8 mouse cellular contexts compared by ENCODE assay signal in the genomic region with DNA sequence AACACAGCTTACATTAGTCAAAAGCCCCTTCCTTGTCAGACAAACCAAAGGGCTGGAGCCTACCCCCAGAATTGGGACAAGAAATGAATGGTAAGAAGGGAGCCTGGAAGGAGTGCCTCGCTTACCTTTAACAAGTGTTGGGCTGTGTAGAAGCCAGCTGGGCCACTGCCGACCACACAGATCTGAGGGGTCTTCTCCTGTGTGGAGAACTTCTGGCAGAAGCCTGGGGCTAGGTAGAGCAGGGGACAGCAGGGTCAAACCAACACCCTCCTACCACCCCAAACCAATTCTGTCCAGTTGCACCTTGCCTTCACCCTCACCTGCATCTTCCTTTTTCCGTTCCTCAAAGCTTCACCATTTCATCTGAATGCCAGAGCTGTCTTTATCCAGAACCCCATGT. TPM values are rescaled to one million over a fixed set of nuclear protein-coding genes. Genes with fewer than 3 reads are reported as not detected.
DNase-seq lines count a peak whose midpoint lies in the region; ATAC-seq lines count a peak whose summit lies in the region.

No protein-coding gene starts in this region.

- H3K27ac ChIP-seq in liver, embryonic 11.5 days (ENCODE audit: low read depth, low read length) = no peak overlapping the region; the same call in 1 of the 2 replicates
- peak overlapping the region; percentile 93 for H3K27ac ChIP-seq in forebrain, embryonic 10.5 days
- no peak overlapping the region for H3K27ac ChIP-seq in limb, embryonic 11.5 days (replicated peaks; ENCODE audit: low read depth, low read length)
- H3K27ac ChIP-seq in neural tube, embryonic 15.5 days (replicated peaks) = peak overlapping the region; percentile 89

- H3K36me3 ChIP-seq in liver, embryonic 11.5 days (ENCODE audit: control insufficient read depth, insufficient read depth, low read length) = no peaks in the 10 kb centered on the region
- H3K36me3 ChIP-seq in forebrain, embryonic 10.5 days (replicated peaks) = peaks cover 3% of the 10 kb centered on the region; the same call in 1 of the 2 replicates
- H3K36me3 ChIP-seq in limb, embryonic 11.5 days (ENCODE audit: control insufficient read depth, insufficient read depth, low read length) = no peaks in the 10 kb centered on the region
- H3K36me3 ChIP-seq in neural tube, embryonic 15.5 days = 0 out of 2 replicates have a peak, but pooled peaks cover 5% of the 10 kb centered on the region

- H3K9me3 ChIP-seq in liver, embryonic 11.5 days (ENCODE audit: control insufficient read depth, low read length) = no peaks in the 10 kb centered on the region
- no peaks in the 10 kb centered on the region for H3K9me3 ChIP-seq in forebrain, embryonic 10.5 days
- H3K9me3 ChIP-seq in limb, embryonic 11.5 days (ENCODE audit: control insufficient read depth, low read length) = no peaks in the 10 kb centered on the region
- no peaks in the 10 kb centered on the region for H3K9me3 ChIP-seq in neural tube, embryonic 15.5 days (replicated peaks)

- 37% methylated on average over 3 of the region's 3 CpGs for WGBS in liver, embryonic 11.5 days
- WGBS in forebrain, embryonic 10.5 days = 55% methylated on average over 3 of the region's 3 CpGs
- WGBS in limb, embryonic 11.5 days = 51% methylated on average over 3 of the region's 3 CpGs
- 57% methylated on average over 3 of the region's 3 CpGs for WGBS in neural tube, embryonic 15.5 days

- no peaks in the 10 kb centered on the region for H3K27me3 ChIP-seq in liver, embryonic 11.5 days (replicated peaks; ENCODE audit: control insufficient read depth, insufficient read depth, low read length)
- H3K27me3 ChIP-seq in forebrain, embryonic 10.5 days (ENCODE audit: poor library complexity, severe bottlenecking) = no peaks in the 10 kb centered on the region
- H3K27me3 ChIP-seq in limb, embryonic 11.5 days (ENCODE audit: control insufficient read depth, insufficient read depth, low read length) = no peaks in the 10 kb centered on the region
- no peaks in the 10 kb centered on the region for H3K27me3 ChIP-seq in neural tube, embryonic 15.5 days (replicated peaks)

- DNase-seq in liver, embryonic 11.5 days (ENCODE audit: low spot score) = no peak
- DNase-seq in liver = no peak
- no peak for DNase-seq in forebrain, embryonic 10.5 days (ENCODE audit: extremely low spot score, low spot score)
- no peak for DNase-seq in limb, embryonic 11.5 days (ENCODE audit: low spot score)
- DNase-seq in adrenal gland, adult (ENCODE audit: inconsistent age in 2 of 2, low spot score in 1 of 2) = no peak
- DNase-seq in kidney, postnatal 25 days = no peak

- peak overlapping the region; percentile 74 for H3K4me3 ChIP-seq in liver, embryonic 11.5 days (ENCODE audit: low read depth, low read length)
- H3K4me3 ChIP-seq in forebrain, embryonic 10.5 days = peak overlapping the region; percentile 82
- peak overlapping the region; percentile 41; the same call in 1 of the 2 replicates for H3K4me3 ChIP-seq in limb, embryonic 11.5 days (ENCODE audit: low read depth, low read length)
- peak overlapping the region; percentile 58 for H3K4me3 ChIP-seq in neural tube, embryonic 15.5 days (replicated peaks)

- no peak for ATAC-seq in liver, embryonic 11.5 days (replicated peaks; ENCODE audit: low FRiP score)
- no peak for ATAC-seq in limb, embryonic 11.5 days (ENCODE audit: insufficient number of reproducible peaks, low FRiP score, low TSS enrichment, low read depth)
- ATAC-seq in neural tube, embryonic 15.5 days (ENCODE audit: low FRiP score) = no peak
- no peak for ATAC-seq in activated CD4-positive, CD25-positive, alpha-beta regulatory T cell, adult 4 months

- peaks cover 27% of the 10 kb centered on the region for H3K4me1 ChIP-seq in liver, embryonic 11.5 days (replicated peaks; ENCODE audit: control insufficient read depth, insufficient read depth, low read length)
- peaks cover 49% of the 10 kb centered on the region for H3K4me1 ChIP-seq in forebrain, embryonic 10.5 days
- peaks cover 4% of the 10 kb centered on the region; the same call in 1 of the 2 replicates for H3K4me1 ChIP-seq in limb, embryonic 11.5 days (ENCODE audit: control insufficient read depth, insufficient read depth, low read length)
- H3K4me1 ChIP-seq in neural tube, embryonic 15.5 days = peaks cover 30% of the 10 kb centered on the region

- peak overlapping the region; percentile 80 for H3K9ac ChIP-seq in liver, embryonic 11.5 days (ENCODE audit: low read depth, low read length)
- no peak overlapping the region for H3K9ac ChIP-seq in limb, embryonic 11.5 days (ENCODE audit: low read length)
- H3K9ac ChIP-seq in neural tube, embryonic 15.5 days (replicated peaks) = peak overlapping the region; percentile 78

- H3K4me2 ChIP-seq in liver, embryonic 11.5 days = peak overlapping the region; percentile 94
- peak overlapping the region; percentile 67 for H3K4me2 ChIP-seq in limb, embryonic 11.5 days (ENCODE audit: low read depth, severe bottlenecking)
- H3K4me2 ChIP-seq in neural tube, embryonic 15.5 days = peak overlapping the region; percentile 83

RNA-seq across cellular contexts. Expression of gene Fdxr, which starts 0.9 kb away (rescaled TPM):
- polyA plus RNA-seq in liver, embryonic 11.5 days (2014; fragmentation: Nextera tagmentation; extraction: Ambion mirVana) = 25.0 and 25.7 TPM in 2 replicates
- polyA plus RNA-seq in forebrain, embryonic 10.5 days (2016; fragmentation: Nextera tagmentation; extraction: Ambion mirVana) = 16.3 and 17.5 TPM in 2 replicates
- 10.2 and 15.6 TPM in 2 replicates for polyA plus RNA-seq in limb, embryonic 11.5 days (2014; fragmentation: Nextera tagmentation; extraction: Ambion mirVana)
- polyA plus RNA-seq in neural tube, embryonic 15.5 days (2015; fragmentation: Nextera tagmentation; extraction: Ambion mirVana) = 18.6 and 21.5 TPM in 2 replicates
- 10 to 100 TPM; 18.4 to 26.6 TPM for polyA plus RNA-seq in activated CD4-positive, CD25-positive, alpha-beta regulatory T cell, adult 4 months (2017; shearing (Covaris generic))

RNA-seq across cellular contexts. Expression of gene Grin2c, which starts 8.9 kb away (rescaled TPM):
- 0.75 and 0.89 TPM in 2 replicates for polyA plus RNA-seq in liver, embryonic 11.5 days (2014; fragmentation: Nextera tagmentation; extraction: Ambion mirVana)
- not detected in 2 replicates for polyA plus RNA-seq in forebrain, embryonic 10.5 days (2016; fragmentation: Nextera tagmentation; extraction: Ambion mirVana)
- 0.04 and 0.06 TPM in 2 replicates for polyA plus RNA-seq in limb, embryonic 11.5 days (2014; fragmentation: Nextera tagmentation; extraction: Ambion mirVana)
- 0.34 and 0.44 TPM in 2 replicates for polyA plus RNA-seq in neural tube, embryonic 15.5 days (2015; fragmentation: Nextera tagmentation; extraction: Ambion mirVana)
- polyA plus RNA-seq in activated CD4-positive, CD25-positive, alpha-beta regulatory T cell, adult 4 months (2017; shearing (Covaris generic)) = not detected

RNA-seq across cellular contexts. Expression of gene Fads6, which starts 21.5 kb away (rescaled TPM):
- 3.2 and 3.4 TPM in 2 replicates for polyA plus RNA-seq in liver, embryonic 11.5 days (2014; fragmentation: Nextera tagmentation; extraction: Ambion mirVana)
- polyA plus RNA-seq in forebrain, embryonic 10.5 days (2016; fragmentation: Nextera tagmentation; extraction: Ambion mirVana) = 0.45 and 0.49 TPM in 2 replicates
- 0.04 and 0.11 TPM in 2 replicates for polyA plus RNA-seq in limb, embryonic 11.5 days (2014; fragmentation: Nextera tagmentation; extraction: Ambion mirVana)
- 2.0 and 2.1 TPM in 2 replicates for polyA plus RNA-seq in neural tube, embryonic 15.5 days (2015; fragmentation: Nextera tagmentation; extraction: Ambion mirVana)
- under 1 TPM; 0.56 to 0.57 TPM for polyA plus RNA-seq in activated CD4-positive, CD25-positive, alpha-beta regulatory T cell, adult 4 months (2017; shearing (Covaris generic))

RNA-seq across cellular contexts. Expression of gene Otop2, which starts 31.0 kb away (rescaled TPM):
- not detected in 2 replicates for polyA plus RNA-seq in liver, embryonic 11.5 days (2014; fragmentation: Nextera tagmentation; extraction: Ambion mirVana)
- polyA plus RNA-seq in forebrain, embryonic 10.5 days (2016; fragmentation: Nextera tagmentation; extraction: Ambion mirVana) = 0.12 TPM in 1 of 2 replicates, not detected in the other
- not detected in 2 replicates for polyA plus RNA-seq in limb, embryonic 11.5 days (2014; fragmentation: Nextera tagmentation; extraction: Ambion mirVana)
- 0.15 and 0.26 TPM in 2 replicates for polyA plus RNA-seq in neural tube, embryonic 15.5 days (2015; fragmentation: Nextera tagmentation; extraction: Ambion mirVana)
- not detected for polyA plus RNA-seq in activated CD4-positive, CD25-positive, alpha-beta regulatory T cell, adult 4 months (2017; shearing (Covaris generic))

RNA-seq across cellular contexts. Expression of gene Ush1g, which starts 45.9 kb away (rescaled TPM):
- 0.52 and 0.64 TPM in 2 replicates for polyA plus RNA-seq in liver, embryonic 11.5 days (2014; fragmentation: Nextera tagmentation; extraction: Ambion mirVana)
- polyA plus RNA-seq in forebrain, embryonic 10.5 days (2016; fragmentation: Nextera tagmentation; extraction: Ambion mirVana) = 0.05 TPM in 1 of 2 replicates, not detected in the other
- not detected in 2 replicates for polyA plus RNA-seq in limb, embryonic 11.5 days (2014; fragmentation: Nextera tagmentation; extraction: Ambion mirVana)
- polyA plus RNA-seq in neural tube, embryonic 15.5 days (2015; fragmentation: Nextera tagmentation; extraction: Ambion mirVana) = 0.09 and 0.14 TPM in 2 replicates
- not detected for polyA plus RNA-seq in activated CD4-positive, CD25-positive, alpha-beta regulatory T cell, adult 4 months (2017; shearing (Covaris generic))

Comparison
In these comparisons a context has a peak if more than half of its experiments do, and no peak if none do; other contexts are left out.
1. H3K27ac ChIP-seq: peak in forebrain, embryonic 10.5 days (single experiment) and neural tube, embryonic 15.5 days (single experiment); none in liver, embryonic 11.5 days (single experiment) and limb, embryonic 11.5 days (single experiment).
2. Peak in every context shown above with its lines, with median percentiles within 50 percentile points of each other: H3K4me2 ChIP-seq and H3K4me3 ChIP-seq.